Mouse (Mus musculus): Measurements from ENCODE around the gene Gm21958. TPM values are rescaled to one million over a fixed set of nuclear protein-coding genes. Genes with fewer than 3 reads are reported as not detected.
A peak's percentile ranks its signal among the peaks of the same experiment; 100 is the strongest.

The Gm21958 gene
- not detected for total RNA-seq (2021)
- long read RNA-seq = 0 reads

- DNase-seq (ENCODE audit: low spot score in 2 of 2) = no peak
Measured at GRCm38 (mm10) chr3:54714253-54714652, at the start of gene Gm21958. Gm21958 (minus strand) TSS chr3:54714353.

- no peak for DNase-seq (ENCODE audit: low spot score in 2 of 2)
Measured at GRCm38 (mm10) chr3:54761258-54761657, 47.1 kb upstream of the Gm21958 start.

GRCm38 (mm10) chr3:54760321-54761115 lies 46.4 kb upstream of the Gm21958 start:
- DNase-seq (ENCODE audit: low spot score in 2 of 2) = no peak

GRCm38 (mm10) chr3:54759211-54759610 lies 45.1 kb upstream of the Gm21958 start:
- no peak for DNase-seq (ENCODE audit: low spot score in 2 of 2)

GRCm38 (mm10) chr3:54757446-54757845 lies 43.3 kb upstream of the Gm21958 start:
- no peak for DNase-seq (ENCODE audit: low spot score in 2 of 2)

- DNase-seq (ENCODE audit: low spot score in 2 of 2) = peak; percentile 16 to 24
Measured at GRCm38 (mm10) chr3:54756058-54756457, 41.9 kb upstream of the Gm21958 start.

- DNase-seq (ENCODE audit: low spot score in 2 of 2) = peak; percentile 42 to 61
Measured at GRCm38 (mm10) chr3:54755145-54756041, 41.2 kb upstream of the Gm21958 start, which contains the start of gene Smad9. Smad9 (plus strand) TSS chr3:54755582.

GRCm38 (mm10) chr3:54753411-54753810 lies 39.3 kb upstream of the Gm21958 start:
- DNase-seq (ENCODE audit: low spot score in 2 of 2) = no peak

GRCm38 (mm10) chr3:54745799-54746198 lies 31.6 kb upstream of the Gm21958 start:
- DNase-seq (ENCODE audit: low spot score in 2 of 2) = peak; percentile 29 to 42

- DNase-seq (ENCODE audit: low spot score in 2 of 2) = no peak
Measured at GRCm38 (mm10) chr3:54741965-54742364, 27.8 kb upstream of the Gm21958 start.

GRCm38 (mm10) chr3:54737317-54737716 lies 23.2 kb upstream of the Gm21958 start:
- DNase-seq (ENCODE audit: low spot score in 2 of 2) = no peak

- DNase-seq (ENCODE audit: low spot score in 2 of 2) = peak; percentile 29 to 39
Measured at GRCm38 (mm10) chr3:54736101-54736927, 22.2 kb upstream of the Gm21958 start.

GRCm38 (mm10) chr3:54735247-54736046 lies 21.3 kb upstream of the Gm21958 start, which contains the start of the genes Exosc8 and Alg5:
Exosc8 (minus strand) TSS chr3:54735393.
Alg5 (plus strand) TSS chr3:54735539.
- DNase-seq (ENCODE audit: low spot score in 2 of 2) = peak; percentile 98 to 99

GRCm38 (mm10) chr3:54734411-54735246 lies 20.5 kb upstream of the Gm21958 start:
- DNase-seq (ENCODE audit: low spot score in 2 of 2) = peak; percentile 90 to 96

- no peak for DNase-seq (ENCODE audit: low spot score in 2 of 2)
Measured at GRCm38 (mm10) chr3:54732371-54732770, 18.2 kb upstream of the Gm21958 start.

- DNase-seq (ENCODE audit: low spot score in 2 of 2) = no peak
Measured at GRCm38 (mm10) chr3:54731626-54732150, 17.5 kb upstream of the Gm21958 start.

GRCm38 (mm10) chr3:54728100-54728499 lies 13.9 kb upstream of the Gm21958 start:
- DNase-seq (ENCODE audit: low spot score in 2 of 2) = no peak

- no peak for DNase-seq (ENCODE audit: low spot score in 2 of 2)
Measured at GRCm38 (mm10) chr3:54727588-54727987, 13.4 kb upstream of the Gm21958 start.

GRCm38 (mm10) chr3:54725344-54725743 lies 11.2 kb upstream of the Gm21958 start:
- DNase-seq (ENCODE audit: low spot score in 2 of 2) = no peak
